Mouse (Mus musculus) midbrain, embryonic 11.5 days (tissue): ENCODE results near the gene Slc25a36. TPM values are rescaled to one million over a fixed set of nuclear protein-coding genes. Genes with fewer than 3 reads are reported as not detected.

ENCODE experiments used
- ATAC-seq: fragments of 200-750 bp; cut with Nextera tagmentation; 2 replicates; pipeline ENCODE4 v1.8.0; 2017; ENCODE audit warnings: moderate TSS enrichment, moderate library complexity; ENCODE audit not compliant: low FRiP score
- DNase-seq: peaks from one replicate; pipeline ENCODE4 v3.0.0; 2015; ENCODE audit warnings: low spot score; ENCODE audit errors: missing footprints
- H3K27ac ChIP-seq: fragments of 300-500 bp; sonication (generic); 2 replicates; pipeline ENCODE4 v1.5.1; 2014; ENCODE audit warnings: low read depth, low read length
- H3K27me3 ChIP-seq: fragments of 300-500 bp; sonication (generic); 2 replicates; pipeline ENCODE4 v1.6.1; 2014; ENCODE audit warnings: mild to moderate bottlenecking, low read length, moderate library complexity, mixed read lengths; ENCODE audit not compliant: control insufficient read depth, insufficient read depth
- H3K36me3 ChIP-seq: fragments of 300-500 bp; sonication (generic); 2 replicates; pipeline ENCODE4 v1.6.1; 2014; ENCODE audit warnings: mild to moderate bottlenecking, low read length, moderate library complexity, mixed read lengths; ENCODE audit not compliant: control insufficient read depth, insufficient read depth
- H3K4me1 ChIP-seq: fragments of 300-500 bp; sonication (generic); 2 replicates; pipeline ENCODE4 v1.6.1; 2014; ENCODE audit warnings: low read length; ENCODE audit not compliant: control insufficient read depth, insufficient read depth
- H3K4me2 ChIP-seq: fragments of 300-500 bp; sonication (generic); 2 replicates; pipeline ENCODE4 v1.6.1; 2014; ENCODE audit warnings: mild to moderate bottlenecking, moderate library complexity
- H3K4me3 ChIP-seq: fragments of 300-500 bp; sonication (generic); 2 replicates; pipeline ENCODE4 v1.5.1; 2014; ENCODE audit warnings: low read depth, low read length
- H3K9ac ChIP-seq: fragments of 300-500 bp; sonication (generic); 2 replicates; pipeline ENCODE4 v1.6.1; 2014; ENCODE audit warnings: low read length
- H3K9me3 ChIP-seq: fragments of 300-500 bp; sonication (generic); 2 replicates; pipeline ENCODE4 v1.6.1; 2016; ENCODE audit warnings: low read length; ENCODE audit not compliant: control insufficient read depth
- WGBS: fragments of 180-500 bp; shearing (Covaris S2); extraction: QIAGEN DNeasy Blood & Tissue Kit; methylation state at CpG from one replicate; pipeline ENCODE4 v1.1.7; 2014; 5-methylcytosine and 5-hydroxymethylcytosine counted together
- polyA plus RNA-seq: library from polyadenylated mRNA; unstranded; fragments of >200 nt; fragmentation: Nextera tagmentation; extraction: Ambion mirVana; gene quantifications from 2 replicates; pipeline ENCODE4 v1.2.1, GENCODE M21; 2014

Slc25a36 gene
- 81.4 and 87.4 TPM in 2 replicates for polyA plus RNA-seq

DNA sequence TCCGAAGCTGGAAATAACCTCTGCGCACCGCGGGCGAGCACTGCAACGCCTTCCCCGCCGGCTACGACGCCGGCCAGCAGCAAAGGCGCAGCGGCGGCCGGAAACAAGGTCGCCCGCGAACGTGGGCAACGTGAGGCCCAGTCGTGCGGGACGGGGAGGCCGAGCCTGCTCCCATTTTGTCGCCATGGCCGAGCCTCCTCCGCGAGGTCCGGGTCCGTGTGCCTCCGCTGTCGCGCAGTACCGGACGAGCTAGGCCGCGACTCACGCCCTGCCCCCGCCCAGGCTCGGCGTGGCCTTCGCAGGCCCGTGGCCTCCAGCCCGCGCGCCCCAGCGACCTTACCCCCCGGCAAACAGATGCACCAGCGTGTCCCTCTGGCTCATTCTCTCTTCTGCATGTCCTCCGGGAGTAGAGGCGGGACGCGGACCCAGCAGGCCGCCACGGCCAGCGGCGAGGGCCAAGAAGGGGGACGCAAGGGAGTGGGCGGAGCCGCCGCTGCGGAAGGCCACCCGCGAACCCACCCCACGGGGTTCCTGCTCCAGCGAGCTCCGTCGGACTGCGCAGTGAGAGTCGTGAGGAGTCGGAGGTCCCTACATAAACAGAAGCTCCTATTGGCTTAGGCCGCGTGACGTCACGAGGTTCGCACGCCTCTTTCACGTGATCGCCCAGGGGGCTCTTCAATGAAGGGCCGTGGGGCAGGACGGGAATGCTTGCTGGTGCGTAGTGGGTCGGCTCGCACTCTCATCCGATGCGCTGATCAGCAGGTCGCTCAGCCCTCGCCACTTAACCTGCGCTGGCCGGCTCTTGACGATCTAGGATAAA, at the start of gene Slc25a36:
TSS of gene Slc25a36 (minus strand) at position 587 of the 820 bp plus-strand sequence.
- under 1% methylated on average over 87 of the region's 91 CpGs for WGBS
- H3K4me2 ChIP-seq = peak within 1 kb of the TSS; percentile 53
- DNase-seq (peak; percentile 100), ATAC-seq (peak; percentile 99)
- peaks cover 12% of the 10 kb centered on the region for H3K4me1 ChIP-seq
- H3K36me3 ChIP-seq = no peaks in the 10 kb centered on the region
- H3K27ac ChIP-seq = peak within 1 kb of the TSS; percentile 71
- H3K4me3 ChIP-seq = peak within 1 kb of the TSS; percentile 56
- H3K9ac ChIP-seq = peak within 1 kb of the TSS; percentile 87
- no peaks in the 10 kb centered on the region for H3K9me3 ChIP-seq
- H3K27me3 ChIP-seq = no peaks in the 10 kb centered on the region; the same call in 1 of the 2 replicates

- no peak overlapping the region for H3K9ac ChIP-seq
- ATAC-seq (no peak), DNase-seq (no peak)
- H3K4me2 ChIP-seq = no peak overlapping the region
- WGBS = 75% methylated on average over 3 of the region's 3 CpGs
- no peak overlapping the region for H3K27ac ChIP-seq
- no peaks in the 10 kb centered on the region for H3K9me3 ChIP-seq
- H3K4me3 ChIP-seq = no peak overlapping the region
- H3K36me3 ChIP-seq = no peaks in the 10 kb centered on the region
- H3K4me1 ChIP-seq = no peaks in the 10 kb centered on the region
- H3K27me3 ChIP-seq = no peaks in the 10 kb centered on the region
Measured at GRCm38 (mm10) chr9:97158412-97158811, 47.5 kb upstream of the Slc25a36 start.

GRCm38 (mm10) chr9:97155981-97156380, 45.0 kb upstream of the Slc25a36 start:
- DNase-seq = no peak
- Histone ChIP-seq H3K9me3 (no peaks in the 10 kb centered on the region), H3K4me1 (no peaks in the 10 kb centered on the region), H3K9ac (no peak overlapping the region), H3K4me3 (no peak overlapping the region), H3K27ac (no peak overlapping the region), H3K4me2 (no peak overlapping the region), H3K27me3 (no peaks in the 10 kb centered on the region), H3K36me3 (no peaks in the 10 kb centered on the region)
- no peak for ATAC-seq
- WGBS = 89% methylated on average over 3 of the region's 3 CpGs

- H3K27me3 ChIP-seq = no peaks in the 10 kb centered on the region
- no peak overlapping the region for H3K27ac ChIP-seq
- 89% methylated on average over 4 of the region's 4 CpGs for WGBS
- H3K9ac ChIP-seq = no peak overlapping the region
- H3K36me3 ChIP-seq = no peaks in the 10 kb centered on the region
- H3K4me1 ChIP-seq = no peaks in the 10 kb centered on the region
- H3K4me3 ChIP-seq = no peak overlapping the region
- H3K9me3 ChIP-seq = no peaks in the 10 kb centered on the region
- no peak for ATAC-seq
- H3K4me2 ChIP-seq = no peak overlapping the region
- no peak for DNase-seq
Measured at GRCm38 (mm10) chr9:97154956-97155355, 44.0 kb upstream of the Slc25a36 start.

DNA sequence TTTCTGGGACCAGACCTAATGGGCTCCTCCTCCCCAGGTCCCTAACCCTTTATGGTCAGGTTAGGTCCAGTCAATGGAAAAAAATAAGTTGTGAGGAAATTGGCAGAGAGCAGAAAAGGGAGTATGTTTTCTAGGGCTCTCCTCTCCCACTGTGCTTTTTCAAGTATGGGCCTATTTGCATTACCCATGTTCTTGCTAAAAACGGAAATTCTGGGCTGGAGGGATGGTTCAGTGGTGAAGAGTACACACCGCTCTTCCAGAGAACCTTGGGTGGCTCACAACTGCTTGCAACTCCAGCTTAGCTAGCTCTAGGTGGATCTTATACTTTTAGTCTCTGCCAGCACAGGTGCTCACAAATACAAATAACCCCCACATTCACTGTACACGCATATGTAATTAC, 42.0 kb upstream of the Slc25a36 start:
- no peak for ATAC-seq
- no peak overlapping the region for H3K27ac ChIP-seq

DNA sequence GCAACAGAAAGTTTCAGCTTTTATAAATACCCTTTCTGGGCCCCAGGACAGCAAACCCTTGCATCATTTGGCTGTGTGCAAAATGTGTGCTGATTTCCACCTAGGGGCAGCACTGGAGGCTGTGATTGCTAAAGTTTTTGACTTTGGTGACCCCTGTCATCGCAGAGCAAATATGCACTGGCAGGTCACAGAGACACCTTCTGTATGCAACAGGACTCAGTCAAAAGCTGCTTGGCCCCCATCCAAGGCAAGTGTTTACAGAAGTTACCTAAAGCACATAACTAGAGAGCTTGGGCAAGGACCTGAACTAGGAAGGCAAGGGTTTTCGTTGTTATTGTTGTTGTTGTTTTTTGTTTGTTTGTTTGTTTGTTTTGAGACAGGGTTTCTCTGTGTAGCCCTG, 36.3 kb upstream of the Slc25a36 start:
- no peaks in the 10 kb centered on the region for H3K4me1 ChIP-seq
- no peaks in the 10 kb centered on the region for H3K9me3 ChIP-seq
- WGBS = 92% methylated on average over 2 of the region's 2 CpGs
- no peak overlapping the region for H3K27ac ChIP-seq
- no peaks in the 10 kb centered on the region for H3K27me3 ChIP-seq
- no peak overlapping the region for H3K4me2 ChIP-seq
- H3K9ac ChIP-seq = no peak overlapping the region
- ATAC-seq = no peak
- H3K4me3 ChIP-seq = no peak overlapping the region
- no peaks in the 10 kb centered on the region for H3K36me3 ChIP-seq
- DNase-seq = no peak

More for the DNA sequence above, 42.0 kb upstream of the Slc25a36 start:
- Histone ChIP-seq H3K4me1 (no peaks in the 10 kb centered on the region), H3K9me3 (no peaks in the 10 kb centered on the region), H3K36me3 (no peaks in the 10 kb centered on the region), H3K4me2 (no peak overlapping the region), H3K4me3 (no peak overlapping the region), H3K27me3 (no peaks in the 10 kb centered on the region), H3K9ac (no peak overlapping the region)
- DNase-seq = no peak
- 85% methylated on average over 3 of the region's 3 CpGs for WGBS

DNA sequence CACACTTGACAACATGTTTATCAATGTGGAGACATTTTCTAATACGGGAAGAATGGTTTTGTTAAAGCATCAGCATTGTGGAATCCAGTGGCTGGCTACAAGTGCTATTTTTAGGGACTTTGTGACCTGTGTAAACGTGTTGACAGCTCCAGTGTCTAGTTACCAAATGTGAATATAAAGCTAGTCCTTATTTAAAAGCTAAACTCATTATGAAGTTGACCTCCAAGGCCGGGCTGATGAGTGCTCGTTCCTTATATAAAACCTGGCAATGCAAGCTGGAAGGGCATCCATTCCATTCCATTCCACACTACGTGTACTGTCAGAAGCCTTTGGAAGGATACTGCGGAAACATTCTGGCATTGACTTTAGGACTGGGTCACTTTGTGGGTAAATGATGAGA, 34.4 kb upstream of the Slc25a36 start:
- Histone ChIP-seq H3K4me1 (no peaks in the 10 kb centered on the region), H3K27me3 (no peaks in the 10 kb centered on the region), H3K36me3 (no peaks in the 10 kb centered on the region), H3K9me3 (no peaks in the 10 kb centered on the region), H3K4me2 (no peak overlapping the region), H3K27ac (no peak overlapping the region), H3K9ac (no peak overlapping the region), H3K4me3 (no peak overlapping the region)
- no peak for DNase-seq
- 88% methylated on average over 6 of the region's 6 CpGs for WGBS
- ATAC-seq = no peak

- Histone ChIP-seq H3K4me2 (no peak overlapping the region), H3K9ac (no peak overlapping the region), H3K9me3 (no peaks in the 10 kb centered on the region), H3K4me1 (no peaks in the 10 kb centered on the region), H3K36me3 (no peaks in the 10 kb centered on the region), H3K27ac (no peak overlapping the region), H3K4me3 (no peak overlapping the region), H3K27me3 (no peaks in the 10 kb centered on the region)
- WGBS = 94% methylated on average over 5 of the region's 5 CpGs
- DNase-seq (no peak), ATAC-seq (no peak)
Measured at GRCm38 (mm10) chr9:97143416-97143815, 32.5 kb upstream of the Slc25a36 start.

DNA sequence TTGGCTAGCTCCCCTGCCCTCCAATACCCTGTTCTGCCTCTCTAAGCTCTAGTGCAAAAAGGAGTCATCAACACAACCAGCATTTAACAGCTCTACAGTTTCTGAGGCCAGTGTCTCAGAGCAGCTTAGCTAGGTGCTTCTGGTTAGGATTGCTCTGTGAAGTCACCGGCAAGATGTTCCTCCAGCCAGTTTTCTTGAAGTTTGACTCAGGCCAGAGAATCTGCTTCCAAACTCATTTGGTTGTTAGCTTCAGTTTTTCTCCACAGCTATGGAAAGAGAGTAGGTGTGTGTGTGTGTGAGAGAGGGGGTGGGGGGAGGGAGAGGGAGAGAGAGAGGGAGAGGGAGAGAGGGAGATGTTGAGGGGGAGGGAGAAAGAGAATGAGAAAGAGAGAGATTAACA, 31.6 kb upstream of the Slc25a36 start:
- Histone ChIP-seq H3K36me3 (no peaks in the 10 kb centered on the region), H3K4me1 (no peaks in the 10 kb centered on the region), H3K27ac (no peak overlapping the region), H3K4me2 (no peak overlapping the region), H3K4me3 (no peak overlapping the region), H3K9me3 (no peaks in the 10 kb centered on the region), H3K27me3 (no peaks in the 10 kb centered on the region), H3K9ac (no peak overlapping the region)
- ATAC-seq (no peak), DNase-seq (no peak)
- 96% methylated on average over 1 of the region's 1 CpGs for WGBS
